Mouse (Mus musculus): ENCODE results near the gene Msx2. TPM values are rescaled to one million over a fixed set of nuclear protein-coding genes. Genes with fewer than 3 reads are reported as not detected.

Msx2 gene
- not detected for total RNA-seq (2023)

DNA sequence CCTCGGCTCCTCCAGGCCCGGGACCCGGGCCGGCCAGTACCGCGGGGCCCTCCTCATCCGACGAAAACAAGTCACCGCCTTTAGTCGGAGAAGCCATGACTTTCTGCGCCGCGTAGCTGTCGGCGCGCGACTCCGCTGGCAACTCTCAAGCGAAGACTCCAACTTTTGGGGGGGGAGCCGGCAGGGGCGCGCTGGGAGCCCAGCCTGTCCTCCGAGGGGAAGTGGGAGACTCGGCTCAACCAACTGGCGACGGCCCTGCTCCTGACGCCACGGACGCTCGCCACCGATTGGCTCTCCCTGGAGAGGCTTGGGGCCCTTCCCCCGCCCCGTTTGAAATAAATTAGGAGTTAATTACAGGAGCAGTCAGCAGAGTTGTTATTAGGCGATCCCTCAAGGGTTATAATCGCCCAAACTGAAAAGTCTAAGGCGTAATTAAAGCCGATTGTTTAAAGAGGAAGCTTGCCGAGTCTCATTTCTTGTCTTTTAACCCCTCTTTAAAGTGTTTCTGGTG lies at the start of gene Msx2:
TSS of gene Msx2 (minus strand) at position 461 of the 511 bp plus-strand sequence.

Other genes starting within 250 kb of the Msx2 start
- not detected for gene Ror2, start 186.9 kb downstream of the Msx2 start, total RNA-seq (2023)
- gene Sptlc1, start 95.7 kb downstream of the Msx2 start, total RNA-seq (2023), result 39.0 TPM